Mouse (Mus musculus) 3134 (cell line): Measurements from ENCODE around the gene Prps1l1.

Source experiments
- DNase-seq: peaks from one replicate; pipeline ENCODE4 v3.0.0-alpha.2; 2011; ENCODE audit warnings: low spot score; ENCODE audit not compliant: insufficient read length; ENCODE audit errors: extremely low read depth

Prps1l1 gene

DNA sequence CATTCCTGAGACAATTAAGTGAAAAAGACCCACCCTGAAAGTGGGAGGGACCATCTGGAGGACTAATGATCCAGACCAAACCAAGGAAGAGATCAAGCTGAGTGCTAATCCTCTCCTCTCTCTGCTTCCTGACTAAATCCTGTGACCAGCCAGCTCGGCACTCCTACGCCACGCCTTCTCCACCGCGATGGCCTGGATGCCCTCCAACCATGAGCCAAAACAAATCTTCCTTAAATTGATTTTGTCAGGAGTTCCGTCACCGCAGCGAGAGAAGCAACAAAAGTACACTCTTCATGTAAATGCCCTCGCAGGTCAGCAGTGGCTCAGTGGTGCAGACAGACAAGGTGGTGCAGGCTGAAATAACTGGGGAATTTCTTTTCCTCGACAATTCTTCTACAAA is 37.5 kb downstream of the Prps1l1 start:
- no peak for DNase-seq

DNA sequence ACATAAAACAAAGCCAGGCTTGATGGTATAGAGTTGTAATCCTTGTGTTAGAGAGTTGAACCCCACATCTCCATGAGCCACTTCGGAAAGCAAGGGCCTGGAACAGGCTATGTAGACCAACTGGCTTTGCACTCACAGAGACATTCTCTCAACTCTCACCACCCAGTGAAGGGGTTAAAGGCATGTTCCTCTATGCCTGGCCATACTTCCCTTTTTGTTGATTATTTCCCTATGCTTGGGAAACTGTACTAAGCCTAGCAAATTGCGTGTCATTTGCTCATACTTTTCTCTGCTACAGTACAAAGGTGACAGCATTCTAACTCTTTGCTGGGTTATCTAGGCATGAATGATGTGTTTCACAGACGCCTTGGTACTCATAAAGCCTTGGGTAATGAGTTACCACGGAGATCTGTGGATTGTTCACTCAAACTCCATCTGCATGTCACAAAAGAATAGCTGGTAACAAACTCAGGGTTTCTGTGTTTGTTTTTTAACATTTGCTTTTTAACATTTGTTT is 41.4 kb downstream of the Prps1l1 start:
- no peak for DNase-seq

DNA sequence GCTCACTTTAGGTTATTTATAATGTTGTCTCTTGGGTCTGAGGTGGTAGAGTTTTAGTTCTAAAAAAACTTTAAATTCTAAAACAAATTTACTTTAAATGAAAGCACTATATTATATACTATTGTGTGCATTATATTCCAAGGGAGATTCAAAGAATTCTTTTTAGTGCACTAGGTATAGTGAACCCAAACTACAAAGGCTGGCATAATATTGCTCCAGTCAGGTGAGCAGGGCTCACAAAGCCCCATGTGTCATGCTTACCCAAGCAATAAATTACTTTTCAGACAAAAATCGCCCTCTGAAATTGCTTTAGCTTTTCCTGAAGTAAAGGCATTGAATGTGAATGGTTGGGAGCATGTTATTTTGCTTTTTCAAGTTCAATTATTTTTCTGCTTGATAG is 43.0 kb downstream of the Prps1l1 start:
- DNase-seq = no peak
